Mouse (Mus musculus) spleen, adult 2 months (tissue): ENCODE results near the gene Hcrt.

Source experiments
- CTCF ChIP-seq: fragments of 200-500 bp; IDR thresholded peaks from 2 replicates; pipeline ENCODE4 v1.5.1; 2011; ENCODE audit warnings: mild to moderate bottlenecking, inconsistent platforms; ENCODE audit not compliant: insufficient read depth, insufficient read length, insufficient replicate concordance; ENCODE audit errors: extremely low read depth
- POLR2A ChIP-seq: fragments of 200-500 bp; IDR thresholded peaks from 2 replicates; pipeline ENCODE4 v1.6.1; 2011; ENCODE audit warnings: low read depth, low read length, inconsistent platforms

DNA sequence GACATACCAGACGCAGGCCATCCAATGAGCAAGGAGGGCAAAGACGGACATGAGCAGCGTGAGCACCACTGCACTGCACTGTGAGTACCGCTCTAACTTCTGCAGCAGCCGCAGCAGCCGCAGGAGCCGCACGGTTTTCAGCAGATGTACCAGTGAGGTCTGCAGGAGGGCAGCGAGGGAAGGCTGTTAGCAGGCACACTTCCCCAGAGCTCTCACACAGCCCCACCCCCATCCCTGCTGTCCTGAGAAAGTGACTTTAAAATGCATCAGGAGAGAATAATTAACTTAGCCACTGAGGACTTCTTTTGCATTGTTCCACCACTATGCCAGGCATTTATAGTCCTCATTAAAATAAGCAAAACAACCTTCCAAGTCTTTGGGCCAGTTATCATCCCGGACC is 10.4 kb downstream of the Hcrt start:
- TF ChIP-seq CTCF (no peak), POLR2A (no peak)
